Mouse (Mus musculus): ENCODE measurements around the gene Gm7347.
A peak's percentile ranks its signal among the peaks of the same experiment; 100 is the strongest.
"Not testable (repeated sequence)": the region's sequence is repeated elsewhere in the genome, so short reads cannot be mapped to it uniquely, and the experiment has no call there.

Gm7347 gene

GRCm38 (mm10) chr5:26058481-26058880, at the start of gene Gm7347:
Gm7347 (minus strand) TSS chr5:26058581.
- DNase-seq (ENCODE audit: low spot score), result not testable (repeated sequence)

GRCm38 (mm10) chr5:26105262-26105661, 46.9 kb upstream of the Gm7347 start, which contains the start of gene 5031410I06Rik:
5031410I06Rik (minus strand) TSS chr5:26105362.
- DNase-seq (ENCODE audit: low spot score), result not testable (repeated sequence)

- DNase-seq (ENCODE audit: low spot score), result not testable (repeated sequence)
Observed at GRCm38 (mm10) chr5:26089191-26089590, 30.8 kb upstream of the Gm7347 start, which contains the start of gene Gm10471. Gm10471 (minus strand) TSS chr5:26089291.

GRCm38 (mm10) chr5:26079023-26079422, 20.6 kb upstream of the Gm7347 start:
- peak; percentile 56 for DNase-seq (ENCODE audit: low spot score)

- no peak for DNase-seq (ENCODE audit: low spot score)
Observed at GRCm38 (mm10) chr5:26070716-26071115, 12.3 kb upstream of the Gm7347 start.

- DNase-seq (ENCODE audit: low spot score), result not testable (repeated sequence)
Observed at GRCm38 (mm10) chr5:26039458-26039857, 18.9 kb downstream of the Gm7347 start, which contains the start of gene Speer4a. Speer4a (minus strand) TSS chr5:26039558.

DNA sequence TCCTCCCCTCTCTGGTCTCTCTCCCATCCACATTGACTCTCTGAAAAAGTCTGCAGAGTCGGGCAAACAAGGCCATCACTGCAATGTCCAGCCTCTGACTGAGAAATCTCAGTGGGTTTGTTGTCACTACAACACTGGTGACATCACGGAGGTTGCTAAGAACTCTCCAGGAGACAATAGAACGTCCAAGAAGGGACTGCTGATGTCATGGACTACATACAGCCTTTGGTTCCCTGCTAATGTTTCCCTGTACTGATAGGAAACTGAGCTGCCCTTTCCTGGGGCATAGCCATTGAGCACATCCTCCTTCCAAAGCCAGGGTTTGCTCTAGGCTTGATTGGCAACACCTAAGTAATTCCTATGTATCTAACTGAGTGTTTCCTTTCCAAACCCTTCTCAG, 35.6 kb downstream of the Gm7347 start, which contains the start of gene Gm5862:
Gene Gm5862 (minus strand): TSS at position 101 of the 400 bp plus-strand sequence.
- not testable (repeated sequence) for DNase-seq (ENCODE audit: low spot score)

- DNase-seq (ENCODE audit: low spot score), result not testable (repeated sequence)
Observed at GRCm38 (mm10) chr5:26007697-26008096, 50.7 kb downstream of the Gm7347 start.

GRCm38 (mm10) chr5:26006937-26007695, 51.3 kb downstream of the Gm7347 start:
- DNase-seq (ENCODE audit: low spot score), result peak; percentile 70

- DNase-seq (ENCODE audit: low spot score), result not testable (repeated sequence)
Observed at GRCm38 (mm10) chr5:26004698-26005097, 53.7 kb downstream of the Gm7347 start, which contains the start of gene Gm1979. Gm1979 (minus strand) TSS chr5:26004798.

All from retina, embryonic 14.5 days (tissue).